Mouse (Mus musculus) neural tube, embryonic 15.5 days (tissue): ENCODE data around the gene Tent5b. TPM values are rescaled to one million over a fixed set of nuclear protein-coding genes. Genes with fewer than 3 reads are reported as not detected.
A peak's percentile ranks its signal among the peaks of the same experiment; 100 is the strongest.

Source experiments
- ATAC-seq: fragments of 200-750 bp; cut with Nextera tagmentation; 2 replicates; pipeline ENCODE4 v1.8.0; 2017; ENCODE audit warnings: mild to moderate bottlenecking, moderate TSS enrichment, moderate library complexity; ENCODE audit not compliant: low FRiP score
- H3K27ac ChIP-seq: fragments of 300-500 bp; sonication (generic); replicated peaks from 2 replicates; pipeline ENCODE4 v1.5.1; 2015; ENCODE audit warnings: mild to moderate bottlenecking, inconsistent platforms
- H3K27me3 ChIP-seq: fragments of 300-500 bp; sonication (generic); replicated peaks from 2 replicates; pipeline ENCODE4 v1.6.1; 2015; ENCODE audit warnings: inconsistent platforms
- H3K36me3 ChIP-seq: fragments of 300-500 bp; sonication (generic); 2 replicates; pipeline ENCODE4 v1.6.1; 2015; ENCODE audit warnings: inconsistent platforms
- H3K4me1 ChIP-seq: fragments of 300-500 bp; sonication (generic); 2 replicates; pipeline ENCODE4 v1.6.1; 2015; ENCODE audit warnings: inconsistent platforms
- H3K4me2 ChIP-seq: fragments of 300-500 bp; sonication (generic); 2 replicates; pipeline ENCODE4 v1.6.1; 2015; ENCODE audit warnings: inconsistent platforms, mild to moderate bottlenecking, moderate library complexity
- H3K4me3 ChIP-seq: fragments of 300-500 bp; sonication (generic); replicated peaks from 2 replicates; pipeline ENCODE4 v1.5.1; 2015; ENCODE audit warnings: mild to moderate bottlenecking, inconsistent platforms
- H3K9ac ChIP-seq: fragments of 300-500 bp; sonication (generic); replicated peaks from 2 replicates; pipeline ENCODE4 v1.6.1; 2015; ENCODE audit warnings: mild to moderate bottlenecking, inconsistent platforms
- H3K9me3 ChIP-seq: fragments of 300-500 bp; sonication (generic); replicated peaks from 2 replicates; pipeline ENCODE4 v1.6.1; 2016; ENCODE audit warnings: inconsistent platforms
- whole genome bisulfite sequencing: fragments of 180-500 bp; shearing (Covaris S2); methylation state at CpG from one replicate; pipeline ENCODE4 v1.1.7; 2015; ENCODE audit warnings: mixed read lengths; 5-methylcytosine and 5-hydroxymethylcytosine counted together
- polyA plus RNA-seq: library from polyadenylated mRNA; unstranded; fragments of >200 nt; fragmentation: Nextera tagmentation; extraction: Ambion mirVana; gene quantifications from 2 replicates; pipeline ENCODE4 v1.2.1, GENCODE M21; 2015

Tent5b gene
- polyA plus RNA-seq, 1 experiment from 2014 or later, result 0.26 TPM

- Histone ChIP-seq H3K4me1 (0 out of 2 replicates have a peak, but pooled peaks cover 5% of the 10 kb centered on the region), H3K27ac (no peak overlapping the region), H3K4me3 (no peak overlapping the region), H3K4me2 (no peak overlapping the region), H3K9me3 (0 out of 2 replicates have a peak, but pooled peaks cover 2% of the 10 kb centered on the region), H3K36me3 (no peaks in the 10 kb centered on the region), H3K27me3 (peaks cover 26% of the 10 kb centered on the region), H3K9ac (no peak overlapping the region)
- no peak for ATAC-seq
- WGBS, result 63% methylated on average over 2 of the region's 2 CpGs
Observed at GRCm38 (mm10) chr4:133473833-133474232, 6.1 kb upstream of the Tent5b start.

- Histone ChIP-seq H3K36me3 (no peaks in the 10 kb centered on the region), H3K4me3 (peak overlapping the region; percentile 43), H3K27me3 (peaks cover 62% of the 10 kb centered on the region), H3K9me3 (no peaks in the 10 kb centered on the region), H3K4me2 (peak overlapping the region; percentile 58), H3K27ac (no peak overlapping the region), H3K9ac (peak overlapping the region; percentile 34), H3K4me1 (peaks cover 18% of the 10 kb centered on the region)
- no peak; the same call in 1 of the 2 replicates for ATAC-seq
- WGBS, result 5% methylated on average over 33 of the region's 34 CpGs
Observed at GRCm38 (mm10) chr4:133480185-133480537, 229 bp downstream of the Tent5b start.

GRCm38 (mm10) chr4:133480754-133481153, 822 bp downstream of the Tent5b start:
- WGBS, result 53% methylated on average over 6 of the region's 6 CpGs
- H3K4me1 ChIP-seq, result peaks cover 18% of the 10 kb centered on the region
- peaks cover 59% of the 10 kb centered on the region for H3K27me3 ChIP-seq
- H3K36me3 ChIP-seq, result no peaks in the 10 kb centered on the region
- no peak overlapping the region for H3K4me3 ChIP-seq
- peak overlapping the region; percentile 58; the same call in 1 of the 2 replicates for H3K4me2 ChIP-seq
- ATAC-seq, result no peak
- no peaks in the 10 kb centered on the region for H3K9me3 ChIP-seq
- no peak overlapping the region for H3K9ac ChIP-seq
- no peak overlapping the region for H3K27ac ChIP-seq

- Histone ChIP-seq H3K27ac (no peak overlapping the region), H3K36me3 (no peaks in the 10 kb centered on the region), H3K4me2 (no peak overlapping the region), H3K4me3 (no peak overlapping the region), H3K9me3 (no peaks in the 10 kb centered on the region), H3K27me3 (peaks cover 59% of the 10 kb centered on the region), H3K4me1 (peaks cover 18% of the 10 kb centered on the region), H3K9ac (no peak overlapping the region)
- WGBS, result 55% methylated on average over 4 of the region's 4 CpGs
- ATAC-seq, result no peak
Observed at GRCm38 (mm10) chr4:133481488-133481887, 1.6 kb downstream of the Tent5b start.

- H3K27ac ChIP-seq, result no peak overlapping the region
- 71% methylated on average over 3 of the region's 3 CpGs for WGBS
- no peak overlapping the region for H3K9ac ChIP-seq
- H3K27me3 ChIP-seq, result peaks cover 52% of the 10 kb centered on the region
- no peak overlapping the region for H3K4me2 ChIP-seq
- H3K36me3 ChIP-seq, result no peaks in the 10 kb centered on the region
- no peaks in the 10 kb centered on the region for H3K9me3 ChIP-seq
- no peak for ATAC-seq
- H3K4me1 ChIP-seq, result peaks cover 18% of the 10 kb centered on the region
- no peak overlapping the region for H3K4me3 ChIP-seq
Observed at GRCm38 (mm10) chr4:133482479-133482878, 2.5 kb downstream of the Tent5b start.

- 11% methylated on average over 22 of the region's 22 CpGs for WGBS
- H3K27ac ChIP-seq, result no peak overlapping the region
- no peak for ATAC-seq
- H3K9ac ChIP-seq, result no peak overlapping the region
- no peak overlapping the region for H3K4me3 ChIP-seq
- H3K4me2 ChIP-seq, result peak overlapping the region; percentile 25
- H3K27me3 ChIP-seq, result peaks cover 39% of the 10 kb centered on the region
- peaks cover 16% of the 10 kb centered on the region for H3K4me1 ChIP-seq
- H3K36me3 ChIP-seq, result no peaks in the 10 kb centered on the region
- H3K9me3 ChIP-seq, result no peaks in the 10 kb centered on the region
Observed at GRCm38 (mm10) chr4:133484266-133485025, 4.5 kb downstream of the Tent5b start.

- Histone ChIP-seq H3K4me2 (no peak overlapping the region), H3K9ac (no peak overlapping the region), H3K27me3 (peaks cover 30% of the 10 kb centered on the region), H3K4me3 (no peak overlapping the region), H3K9me3 (no peaks in the 10 kb centered on the region), H3K4me1 (peaks cover 6% of the 10 kb centered on the region), H3K27ac (no peak overlapping the region), H3K36me3 (no peaks in the 10 kb centered on the region)
- ATAC-seq, result no peak
- WGBS, result 86% methylated on average over 28 of the region's 28 CpGs
Observed at GRCm38 (mm10) chr4:133485691-133486425, 5.9 kb downstream of the Tent5b start.

- no peak overlapping the region for H3K4me2 ChIP-seq
- no peaks in the 10 kb centered on the region for H3K36me3 ChIP-seq
- ATAC-seq, result no peak
- H3K9ac ChIP-seq, result no peak overlapping the region
- H3K4me1 ChIP-seq, result peaks cover 6% of the 10 kb centered on the region
- no peaks in the 10 kb centered on the region for H3K9me3 ChIP-seq
- no peak overlapping the region for H3K4me3 ChIP-seq
- 96% methylated on average over 26 of the region's 26 CpGs for WGBS
- H3K27ac ChIP-seq, result no peak overlapping the region
- peaks cover 21% of the 10 kb centered on the region for H3K27me3 ChIP-seq
Observed at GRCm38 (mm10) chr4:133486673-133487357, 6.9 kb downstream of the Tent5b start.

- Histone ChIP-seq H3K4me1 (peaks cover 6% of the 10 kb centered on the region), H3K4me3 (no peak overlapping the region), H3K9me3 (no peaks in the 10 kb centered on the region), H3K4me2 (no peak overlapping the region), H3K9ac (no peak overlapping the region), H3K27me3 (peaks cover 13% of the 10 kb centered on the region; the same call in 1 of the 2 replicates), H3K27ac (no peak overlapping the region), H3K36me3 (no peaks in the 10 kb centered on the region)
- no peak for ATAC-seq
- WGBS, result 85% methylated on average over 20 of the region's 20 CpGs
Observed at GRCm38 (mm10) chr4:133488619-133489392, 8.9 kb downstream of the Tent5b start.

GRCm38 (mm10) chr4:133489489-133490245, 9.7 kb downstream of the Tent5b start:
- Histone ChIP-seq H3K27me3 (peaks cover 7% of the 10 kb centered on the region), H3K9me3 (no peaks in the 10 kb centered on the region), H3K36me3 (no peaks in the 10 kb centered on the region), H3K9ac (no peak overlapping the region), H3K4me3 (no peak overlapping the region), H3K4me2 (no peak overlapping the region), H3K27ac (no peak overlapping the region), H3K4me1 (peaks cover 8% of the 10 kb centered on the region)
- WGBS, result 54% methylated on average over 4 of the region's 4 CpGs
- no peak for ATAC-seq
